Mouse (Mus musculus) kidney, embryonic 15.5 days (tissue): Measurements from ENCODE around the gene Pard3. TPM values are rescaled to one million over a fixed set of nuclear protein-coding genes. Genes with fewer than 3 reads are reported as not detected.

Experiments used
- ATAC-seq: fragments of 200-750 bp; cut with Nextera tagmentation; replicated peaks from 2 replicates; pipeline ENCODE4 v1.8.0; 2017; ENCODE audit warnings: moderate TSS enrichment; ENCODE audit not compliant: low FRiP score
- H3K27ac ChIP-seq: fragments of 300-500 bp; sonication (generic); 2 replicates; pipeline ENCODE4 v1.5.1; 2015; ENCODE audit warnings: mild to moderate bottlenecking, inconsistent platforms
- H3K27me3 ChIP-seq: fragments of 300-500 bp; sonication (generic); 2 replicates; pipeline ENCODE4 v1.6.1; 2015; ENCODE audit warnings: inconsistent platforms
- H3K36me3 ChIP-seq: fragments of 300-500 bp; sonication (generic); 2 replicates; pipeline ENCODE4 v1.6.1; 2015; ENCODE audit warnings: inconsistent platforms
- H3K4me1 ChIP-seq: fragments of 300-500 bp; sonication (generic); 2 replicates; pipeline ENCODE4 v1.6.1; 2015; ENCODE audit warnings: inconsistent platforms
- H3K4me2 ChIP-seq: fragments of 300-500 bp; sonication (generic); 2 replicates; pipeline ENCODE4 v1.6.1; 2015; ENCODE audit warnings: moderate library complexity, mild to moderate bottlenecking, inconsistent platforms
- H3K4me3 ChIP-seq: fragments of 300-500 bp; sonication (generic); replicated peaks from 2 replicates; pipeline ENCODE4 v1.5.1; 2015; ENCODE audit warnings: mild to moderate bottlenecking, inconsistent platforms
- H3K9ac ChIP-seq: fragments of 300-500 bp; sonication (generic); 2 replicates; pipeline ENCODE4 v1.6.1; 2015; ENCODE audit warnings: mild to moderate bottlenecking, inconsistent platforms
- H3K9me3 ChIP-seq: fragments of 300-500 bp; sonication (generic); replicated peaks from 2 replicates; pipeline ENCODE4 v1.6.1; 2016; ENCODE audit warnings: inconsistent platforms
- WGBS: fragments of 180-500 bp; shearing (Covaris S2); methylation state at CpG from one replicate; pipeline ENCODE4 v1.1.7; 2015; ENCODE audit warnings: mixed read lengths; 5-methylcytosine and 5-hydroxymethylcytosine counted together
- polyA plus RNA-seq: library from polyadenylated mRNA; unstranded; fragments of >200 nt; fragmentation: Nextera tagmentation; extraction: Ambion mirVana; gene quantifications from 2 replicates; pipeline ENCODE4 v1.2.1, GENCODE M21; 2015

The Pard3 gene
- polyA plus RNA-seq, 1 experiment from 2014 or later: 27.5 TPM

DNA sequence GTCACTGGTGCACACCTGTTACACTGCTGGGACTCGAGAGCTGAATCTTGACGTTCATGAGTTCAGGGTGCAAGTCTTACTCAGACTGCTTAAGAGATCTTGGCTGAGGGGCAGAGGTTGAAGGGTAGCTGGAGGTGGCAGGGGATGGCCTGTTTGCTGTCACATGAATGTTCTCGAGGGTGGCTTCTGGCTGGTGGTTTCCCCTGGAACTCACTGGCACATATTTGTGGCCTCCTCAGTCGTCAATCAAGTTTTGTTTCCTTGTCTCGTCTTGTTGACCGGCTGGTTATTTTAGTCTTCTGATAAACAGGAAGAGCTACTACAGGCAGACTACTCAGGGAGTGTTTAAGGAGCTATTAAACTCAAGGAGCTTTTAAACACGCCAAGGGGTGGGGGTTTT lies 79.9 kb downstream of the Pard3 start:
- Histone ChIP-seq H3K9ac (no peak overlapping the region), H3K4me1 (peaks cover 23% of the 10 kb centered on the region)
- 38% methylated on average over 7 of the region's 7 CpGs for WGBS

DNA sequence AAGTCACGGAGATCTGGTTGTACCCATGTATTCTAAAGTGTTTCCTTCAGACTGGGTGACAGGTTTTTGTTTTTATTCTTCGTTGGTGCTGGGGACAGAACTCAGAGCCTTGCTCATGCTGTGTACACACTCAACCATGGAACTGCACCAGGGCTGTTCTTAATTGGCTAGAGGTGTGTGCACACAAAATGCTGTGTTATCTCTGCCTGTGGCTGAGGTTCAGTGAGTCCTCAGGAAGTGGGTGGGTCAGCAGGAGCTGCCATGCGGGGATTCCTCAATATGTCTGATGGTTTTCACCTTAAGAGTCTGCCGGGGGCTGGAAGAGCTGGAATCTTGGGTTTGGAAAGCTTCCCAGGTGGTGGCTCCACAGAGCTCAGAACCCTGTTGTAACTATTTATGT lies 80.9 kb downstream of the Pard3 start:
- no peaks in the 10 kb centered on the region for H3K36me3 ChIP-seq
- H3K9ac ChIP-seq: no peak overlapping the region
- peaks cover 21% of the 10 kb centered on the region for H3K4me1 ChIP-seq
- H3K27ac ChIP-seq: no peak overlapping the region
- no peaks in the 10 kb centered on the region for H3K9me3 ChIP-seq
- H3K27me3 ChIP-seq: no peaks in the 10 kb centered on the region
- H3K4me2 ChIP-seq: no peak overlapping the region
- WGBS: 37% methylated on average over 4 of the region's 4 CpGs
- no peak for ATAC-seq
- H3K4me3 ChIP-seq: no peak overlapping the region

More for the DNA sequence above, 79.9 kb downstream of the Pard3 start:
- Histone ChIP-seq H3K4me3 (no peak overlapping the region), H3K27ac (no peak overlapping the region), H3K27me3 (no peaks in the 10 kb centered on the region), H3K4me2 (no peak overlapping the region), H3K9me3 (no peaks in the 10 kb centered on the region), H3K36me3 (no peaks in the 10 kb centered on the region)
- no peak for ATAC-seq

DNA sequence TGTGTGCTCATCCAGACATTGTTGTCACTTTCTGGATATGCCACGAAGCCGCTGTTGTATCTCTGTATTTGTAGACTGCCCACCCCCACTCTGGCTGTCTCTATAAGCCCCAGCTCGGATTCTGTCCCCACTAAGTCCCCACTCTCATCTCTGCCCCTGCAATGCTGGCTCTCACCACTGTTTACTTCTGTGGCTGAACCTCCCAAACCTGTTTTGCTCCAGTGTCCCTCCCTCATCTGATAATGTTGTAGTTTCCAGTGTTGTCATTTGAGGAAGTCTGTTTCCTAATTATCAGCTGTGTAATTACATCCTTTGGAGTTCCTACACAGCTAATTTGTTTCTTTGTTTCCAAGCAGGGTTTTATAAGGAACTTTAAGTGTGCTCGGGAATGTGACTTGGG lies 81.4 kb downstream of the Pard3 start:
- no peak overlapping the region for H3K9ac ChIP-seq
- H3K36me3 ChIP-seq: no peaks in the 10 kb centered on the region
- no peak overlapping the region for H3K4me2 ChIP-seq
- WGBS: 56% methylated on average over 4 of the region's 4 CpGs
- ATAC-seq: no peak
- H3K4me3 ChIP-seq: no peak overlapping the region
- H3K27ac ChIP-seq: no peak overlapping the region
- no peaks in the 10 kb centered on the region for H3K9me3 ChIP-seq
- no peaks in the 10 kb centered on the region for H3K27me3 ChIP-seq
- peaks cover 21% of the 10 kb centered on the region for H3K4me1 ChIP-seq

DNA sequence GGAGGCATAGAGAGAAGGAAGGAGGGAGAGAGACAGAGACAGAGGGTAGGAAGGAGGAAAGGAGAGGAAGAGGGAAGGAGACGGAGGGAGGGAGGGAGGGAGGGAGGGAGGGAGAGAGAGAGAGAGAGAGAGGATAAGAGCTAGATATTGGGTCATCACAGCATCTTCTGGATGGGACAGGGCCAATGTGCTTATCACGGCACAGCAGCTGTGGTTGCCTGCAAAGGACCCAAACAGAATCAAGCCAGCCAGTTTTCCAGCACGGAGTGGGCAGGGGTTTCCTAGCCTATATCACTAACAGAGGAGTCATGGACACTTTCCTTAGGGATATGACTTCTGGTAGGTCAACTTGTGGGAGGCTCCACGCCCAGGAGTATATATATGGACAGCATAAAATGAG lies 82.4 kb downstream of the Pard3 start:
- H3K4me1 ChIP-seq: peaks cover 29% of the 10 kb centered on the region
- no peak overlapping the region for H3K4me2 ChIP-seq
- no peak overlapping the region for H3K27ac ChIP-seq
- whole genome bisulfite sequencing: 71% methylated on average over 4 of the region's 4 CpGs
- ATAC-seq: no peak
- H3K9ac ChIP-seq: no peak overlapping the region
- no peaks in the 10 kb centered on the region for H3K9me3 ChIP-seq
- H3K4me3 ChIP-seq: no peak overlapping the region
- H3K36me3 ChIP-seq: no peaks in the 10 kb centered on the region
- no peaks in the 10 kb centered on the region for H3K27me3 ChIP-seq

DNA sequence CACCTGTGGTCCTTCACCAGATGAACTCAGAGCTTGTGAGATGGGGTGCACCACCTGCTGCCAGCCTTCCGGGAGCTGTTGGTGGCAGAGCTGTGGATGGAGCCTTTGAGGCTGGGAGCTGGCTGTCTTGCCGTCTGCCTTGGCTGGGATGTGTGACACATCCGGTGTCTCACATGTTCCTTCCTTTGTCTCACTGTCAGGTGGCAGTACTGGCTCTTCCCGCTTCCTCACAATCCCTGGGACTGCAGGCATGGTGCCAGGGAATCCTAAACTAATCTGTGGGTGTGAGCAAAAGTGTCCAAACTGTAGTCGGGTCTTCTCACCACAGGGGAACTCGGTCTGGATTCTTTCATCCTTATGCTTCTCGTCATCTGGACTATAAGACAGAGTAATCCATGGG lies 85.1 kb downstream of the Pard3 start:
- no peaks in the 10 kb centered on the region for H3K27me3 ChIP-seq
- no peak overlapping the region for H3K4me3 ChIP-seq
- no peaks in the 10 kb centered on the region for H3K9me3 ChIP-seq
- WGBS: 71% methylated on average over 7 of the region's 7 CpGs
- ATAC-seq: no peak
- H3K4me1 ChIP-seq: peaks cover 29% of the 10 kb centered on the region
- no peaks in the 10 kb centered on the region for H3K36me3 ChIP-seq
- no peak overlapping the region for H3K9ac ChIP-seq
- no peak overlapping the region for H3K4me2 ChIP-seq
- H3K27ac ChIP-seq: no peak overlapping the region

DNA sequence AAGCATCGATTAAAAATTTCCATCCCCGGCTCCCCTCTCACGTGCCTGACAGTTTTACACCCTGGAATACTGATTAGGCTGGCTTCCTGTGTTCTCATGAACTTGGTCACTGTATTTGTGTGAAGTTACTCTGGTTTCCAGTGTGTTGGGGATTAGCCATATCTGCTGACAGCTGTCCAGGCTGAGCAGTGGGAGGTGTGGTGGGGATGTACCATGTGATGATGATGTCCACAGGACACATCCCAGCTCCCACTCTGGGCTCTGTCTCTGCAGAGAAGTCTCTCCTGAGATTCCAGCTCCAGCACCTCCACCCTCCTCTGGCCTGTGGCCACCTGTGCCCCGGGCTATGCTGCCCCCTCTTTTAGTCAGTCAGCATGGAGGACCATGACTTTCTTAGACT lies 87.0 kb downstream of the Pard3 start:
- no peak overlapping the region for H3K9ac ChIP-seq
- H3K27ac ChIP-seq: no peak overlapping the region
- H3K9me3 ChIP-seq: no peaks in the 10 kb centered on the region
- no peak overlapping the region for H3K4me2 ChIP-seq
- H3K36me3 ChIP-seq: no peaks in the 10 kb centered on the region
- 51% methylated on average over 4 of the region's 4 CpGs for WGBS
- H3K4me1 ChIP-seq: peaks cover 13% of the 10 kb centered on the region
- ATAC-seq: no peak
- H3K27me3 ChIP-seq: no peaks in the 10 kb centered on the region
- no peak overlapping the region for H3K4me3 ChIP-seq

DNA sequence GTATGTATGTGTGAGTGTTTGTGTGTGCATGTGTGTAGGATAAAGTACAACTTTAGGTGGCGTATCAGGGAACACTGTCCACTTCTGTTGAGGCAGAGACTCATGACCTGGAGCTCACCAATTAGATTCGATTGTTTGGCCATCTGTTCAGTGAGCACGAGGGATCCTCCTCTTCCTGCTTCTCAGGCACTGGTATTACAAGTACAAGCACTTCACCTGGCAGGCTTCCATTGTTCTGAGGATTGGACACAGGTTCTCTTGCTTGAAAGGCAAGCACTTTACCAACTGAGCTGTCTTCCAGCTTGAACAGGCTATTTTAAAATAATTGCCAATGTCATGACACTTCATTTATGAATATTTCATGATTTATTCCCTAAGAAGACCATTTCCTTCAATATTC lies 88.0 kb downstream of the Pard3 start:
- Histone ChIP-seq H3K27me3 (no peaks in the 10 kb centered on the region), H3K9me3 (no peaks in the 10 kb centered on the region), H3K4me2 (no peak overlapping the region), H3K4me3 (no peak overlapping the region), H3K27ac (no peak overlapping the region), H3K9ac (no peak overlapping the region), H3K36me3 (no peaks in the 10 kb centered on the region), H3K4me1 (peaks cover 13% of the 10 kb centered on the region)
- ATAC-seq: no peak
- 53% methylated on average over 3 of the region's 3 CpGs for WGBS

DNA sequence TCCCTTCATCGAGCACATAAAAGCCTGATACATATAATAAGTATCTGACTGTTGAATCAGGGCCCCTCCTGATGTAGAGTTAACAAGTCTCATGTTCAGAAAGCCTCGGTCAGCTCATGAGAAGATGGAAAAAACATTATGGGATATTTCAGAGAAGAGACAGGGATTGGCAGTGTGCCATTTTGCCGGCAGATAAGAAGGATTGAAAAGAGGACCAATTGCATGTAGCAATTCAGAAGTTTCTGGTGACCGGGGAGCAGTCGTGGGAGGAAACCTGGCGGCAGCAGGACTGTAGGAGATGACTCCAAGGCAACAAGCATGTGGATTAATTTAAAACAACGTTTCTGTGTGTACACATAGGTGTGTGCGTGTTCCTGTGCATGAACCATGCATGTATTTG lies 93.4 kb downstream of the Pard3 start:
- Histone ChIP-seq H3K4me1 (peaks cover 15% of the 10 kb centered on the region), H3K27me3 (no peaks in the 10 kb centered on the region), H3K9me3 (no peaks in the 10 kb centered on the region), H3K27ac (no peak overlapping the region), H3K4me3 (no peak overlapping the region), H3K4me2 (no peak overlapping the region), H3K36me3 (no peaks in the 10 kb centered on the region), H3K9ac (no peak overlapping the region)
- no peak for ATAC-seq
- WGBS: 59% methylated on average over 8 of the region's 8 CpGs

DNA sequence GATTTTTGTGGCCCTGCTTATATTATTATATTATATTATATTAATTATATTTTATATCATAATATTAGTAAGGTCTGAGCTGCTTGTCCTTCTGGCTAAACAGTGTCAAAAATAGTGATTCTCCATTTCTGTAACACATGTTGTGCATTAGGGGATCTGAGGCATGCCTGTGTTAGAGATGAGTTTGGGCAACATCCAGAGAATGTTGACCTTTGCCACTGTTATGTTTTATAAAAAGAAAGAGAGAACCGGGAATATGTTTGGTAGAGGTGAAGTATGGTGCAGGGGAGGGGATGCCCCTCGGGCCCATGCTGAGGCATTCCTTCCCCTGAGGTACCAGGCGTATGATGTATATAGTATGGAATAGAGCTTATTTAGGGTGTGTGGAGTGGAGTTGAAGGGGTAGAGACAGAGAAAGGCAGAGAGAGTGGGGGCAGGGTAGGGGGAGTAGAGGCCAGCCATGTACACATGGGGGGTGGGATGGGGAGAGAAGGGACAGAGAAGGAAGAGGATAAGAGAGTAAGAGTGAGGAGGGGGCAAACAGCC lies 95.8 kb downstream of the Pard3 start:
- Histone ChIP-seq H3K4me1 (peaks cover 12% of the 10 kb centered on the region), H3K27ac (no peak overlapping the region), H3K27me3 (no peaks in the 10 kb centered on the region), H3K9me3 (no peaks in the 10 kb centered on the region), H3K9ac (no peak overlapping the region), H3K36me3 (no peaks in the 10 kb centered on the region), H3K4me2 (no peak overlapping the region), H3K4me3 (no peak overlapping the region)
- 58% methylated on average over 3 of the region's 3 CpGs for WGBS
- no peak for ATAC-seq

DNA sequence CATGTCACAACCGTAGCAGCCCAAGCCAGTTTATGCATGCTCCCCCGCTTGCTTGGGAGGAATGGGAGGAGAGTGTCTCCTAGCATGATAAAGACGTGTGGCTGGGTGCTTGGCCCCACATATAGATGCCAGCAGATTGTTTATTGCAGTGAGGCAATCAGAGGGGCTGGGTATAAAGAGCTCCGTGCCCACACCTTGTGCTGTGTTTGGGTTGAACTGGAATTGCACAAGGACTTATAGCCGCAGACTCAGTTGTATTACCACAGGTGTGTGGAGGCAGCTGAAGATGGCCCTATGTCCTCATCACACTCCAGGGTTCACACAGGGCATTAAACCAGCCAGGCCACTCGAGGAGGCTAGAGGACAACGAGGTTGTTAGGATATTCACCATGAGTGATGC lies 98.2 kb downstream of the Pard3 start:
- Histone ChIP-seq H3K4me3 (no peak overlapping the region), H3K4me2 (no peak overlapping the region), H3K27ac (no peak overlapping the region), H3K9ac (no peak overlapping the region), H3K36me3 (no peaks in the 10 kb centered on the region), H3K4me1 (peaks cover 13% of the 10 kb centered on the region), H3K9me3 (no peaks in the 10 kb centered on the region), H3K27me3 (no peaks in the 10 kb centered on the region)
- WGBS: 74% methylated on average over 7 of the region's 7 CpGs
- ATAC-seq: no peak

DNA sequence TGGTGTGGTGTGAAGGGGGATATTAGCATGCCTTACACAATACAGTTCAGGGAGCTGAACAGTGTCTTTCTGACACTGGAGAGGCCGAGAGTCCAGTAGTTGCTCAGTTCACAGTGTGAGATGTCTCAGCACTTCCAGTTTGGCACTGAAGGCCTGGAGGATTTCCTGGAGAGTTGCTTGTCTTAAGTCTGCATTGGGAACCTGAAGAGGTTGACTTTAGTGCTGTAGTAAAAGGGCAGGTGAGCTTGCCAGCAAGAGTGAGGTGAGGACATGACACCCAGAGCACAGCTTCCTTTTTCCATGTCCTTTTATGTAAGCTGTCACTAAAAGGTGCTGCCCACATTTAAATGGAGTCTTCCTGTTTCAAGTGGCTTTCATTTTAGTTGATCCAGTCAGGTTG lies 99.1 kb downstream of the Pard3 start:
- 77% methylated on average over 1 of the region's 1 CpGs for WGBS

DNA sequence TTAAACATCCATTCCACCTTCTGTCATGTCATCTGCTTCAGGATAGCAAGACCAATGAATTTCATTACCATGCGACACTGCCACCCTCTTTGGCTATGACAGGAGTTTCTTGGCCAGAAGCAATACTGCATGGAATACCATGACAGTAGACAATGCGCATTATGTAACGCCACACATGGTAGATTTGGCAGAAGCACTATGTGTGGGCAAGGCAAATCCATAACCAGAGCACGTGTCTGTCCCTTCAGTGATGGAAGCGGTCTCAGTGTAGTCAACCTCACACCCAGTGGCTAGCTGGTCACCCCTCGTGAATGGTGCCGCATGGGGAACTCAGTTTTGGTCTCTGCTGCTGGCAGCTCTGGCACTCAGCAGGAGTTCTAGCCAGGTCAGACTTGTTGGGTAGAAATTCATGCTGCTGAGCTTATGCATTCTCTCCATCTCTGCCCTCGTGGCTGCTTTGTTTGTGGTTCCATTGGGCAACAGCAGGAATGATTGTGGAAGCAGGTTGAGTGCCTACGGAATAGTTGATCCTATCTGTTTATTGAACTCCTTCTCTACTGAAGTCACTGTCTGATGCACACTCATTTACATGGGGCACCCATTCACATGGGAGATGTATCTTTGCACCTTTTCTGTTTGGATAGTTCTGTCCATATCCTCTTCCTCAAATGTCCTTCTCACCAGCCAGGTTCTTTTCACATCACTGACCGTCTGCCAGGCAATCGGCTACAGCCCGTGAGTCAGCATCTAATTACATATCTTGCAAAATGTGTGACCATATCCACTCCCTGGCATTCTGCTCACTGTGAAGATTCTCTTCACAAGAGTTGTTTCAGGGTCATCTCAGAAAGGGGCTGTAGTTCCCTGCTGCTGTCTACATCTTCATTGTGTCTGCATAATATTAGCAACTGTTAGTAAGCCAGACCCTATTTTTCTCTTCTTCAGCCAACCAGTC lies 100.9 kb downstream of the Pard3 start:
- H3K9ac ChIP-seq: no peak overlapping the region
- no peaks in the 10 kb centered on the region for H3K27me3 ChIP-seq
- WGBS: 88% methylated on average over 12 of the region's 12 CpGs
- no peak overlapping the region for H3K4me3 ChIP-seq
- H3K4me2 ChIP-seq: no peak overlapping the region
- H3K9me3 ChIP-seq: no peaks in the 10 kb centered on the region
- no peaks in the 10 kb centered on the region for H3K36me3 ChIP-seq
- H3K4me1 ChIP-seq: peaks cover 15% of the 10 kb centered on the region; the same call in 1 of the 2 replicates
- ATAC-seq: no peak
- no peak overlapping the region for H3K27ac ChIP-seq

More for the DNA sequence above, 99.1 kb downstream of the Pard3 start:
- Histone ChIP-seq H3K9ac (no peak overlapping the region), H3K9me3 (no peaks in the 10 kb centered on the region), H3K4me1 (peaks cover 8% of the 10 kb centered on the region; the same call in 1 of the 2 replicates), H3K4me3 (no peak overlapping the region), H3K4me2 (no peak overlapping the region), H3K27ac (no peak overlapping the region), H3K27me3 (no peaks in the 10 kb centered on the region), H3K36me3 (no peaks in the 10 kb centered on the region)
- no peak for ATAC-seq
